Mouse (Mus musculus): ENCODE measurements around the gene Gtpbp2. TPM values are rescaled to one million over a fixed set of nuclear protein-coding genes. Genes with fewer than 3 reads are reported as not detected.

Gene Gtpbp2
- polyA plus RNA-seq, 1 experiment from 2014 or later: 29.9 TPM

DNA sequence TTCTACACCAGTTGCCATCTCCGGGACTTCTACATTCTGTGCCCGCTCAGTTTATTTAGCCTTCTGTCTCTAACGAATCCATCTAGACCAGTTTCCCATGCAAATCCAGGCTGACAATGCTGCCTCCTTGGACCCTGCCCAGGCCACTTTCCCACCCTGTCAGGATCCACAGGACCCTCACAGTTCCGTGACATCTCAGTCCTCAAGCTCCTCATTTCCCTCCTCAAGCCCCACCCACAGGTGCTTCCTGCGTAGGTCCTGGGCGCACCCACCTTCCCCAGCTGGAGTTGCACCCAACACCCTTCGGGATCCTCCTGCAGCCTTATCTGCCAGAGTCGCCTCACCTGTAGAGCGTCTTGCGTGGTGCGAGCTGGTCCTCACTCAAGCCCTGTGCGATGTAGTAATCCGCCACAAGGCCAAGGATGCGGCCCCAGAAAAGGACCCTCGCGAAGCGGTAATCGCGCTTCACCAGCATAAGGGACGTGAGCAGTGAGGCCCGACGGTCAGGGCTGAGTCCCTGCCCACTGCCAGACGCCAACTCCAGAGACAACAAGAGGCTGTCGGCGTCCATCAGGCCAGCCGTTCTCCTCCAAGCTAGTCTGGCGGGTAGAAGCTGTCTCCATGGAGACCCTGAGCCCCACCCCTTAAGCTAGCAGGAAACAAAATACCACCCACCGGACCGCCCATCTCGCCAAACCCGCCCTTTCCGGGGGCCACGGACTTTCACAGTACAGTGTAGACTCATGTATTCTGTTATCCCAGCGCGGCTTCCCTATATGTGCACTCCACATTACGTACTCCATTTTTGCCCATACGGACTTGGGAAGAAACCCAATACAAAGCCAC lies 17.0 kb upstream of the Gtpbp2 start, which contains the start of gene Rsph9:
Gene Rsph9, minus strand, starts transcription at position 639 of the 846 bp plus-strand sequence.
- H3K4me3 ChIP-seq (replicated peaks; ENCODE audit: low read length): peak within 1 kb of the TSS; percentile 39
- no peaks in the 10 kb centered on the region for H3K27me3 ChIP-seq (ENCODE audit: control insufficient read depth, insufficient read depth, low read length)
- peak within 1 kb of the TSS; percentile 65 for H3K4me2 ChIP-seq (replicated peaks)
- H3K9ac ChIP-seq: peak within 1 kb of the TSS; percentile 57
- peaks cover 5% of the 10 kb centered on the region; the same call in 1 of the 2 replicates for H3K4me1 ChIP-seq (replicated peaks; ENCODE audit: control insufficient read depth, insufficient read depth, low read length)
- no peaks in the 10 kb centered on the region for H3K9me3 ChIP-seq (ENCODE audit: control insufficient read depth, low read length)
- DNase-seq (ENCODE audit: low spot score) (peak; percentile 73), ATAC-seq (ENCODE audit: low FRiP score) (peak; percentile 94)
- H3K27ac ChIP-seq: 0 out of 2 replicates have a peak within 1 kb of the TSS, but pooled peaks have one; percentile 12
- 5% methylated on average over 37 of the region's 37 CpGs for WGBS
- peaks cover 32% of the 10 kb centered on the region for H3K36me3 ChIP-seq (replicated peaks; ENCODE audit: control insufficient read depth, insufficient read depth)

DNA sequence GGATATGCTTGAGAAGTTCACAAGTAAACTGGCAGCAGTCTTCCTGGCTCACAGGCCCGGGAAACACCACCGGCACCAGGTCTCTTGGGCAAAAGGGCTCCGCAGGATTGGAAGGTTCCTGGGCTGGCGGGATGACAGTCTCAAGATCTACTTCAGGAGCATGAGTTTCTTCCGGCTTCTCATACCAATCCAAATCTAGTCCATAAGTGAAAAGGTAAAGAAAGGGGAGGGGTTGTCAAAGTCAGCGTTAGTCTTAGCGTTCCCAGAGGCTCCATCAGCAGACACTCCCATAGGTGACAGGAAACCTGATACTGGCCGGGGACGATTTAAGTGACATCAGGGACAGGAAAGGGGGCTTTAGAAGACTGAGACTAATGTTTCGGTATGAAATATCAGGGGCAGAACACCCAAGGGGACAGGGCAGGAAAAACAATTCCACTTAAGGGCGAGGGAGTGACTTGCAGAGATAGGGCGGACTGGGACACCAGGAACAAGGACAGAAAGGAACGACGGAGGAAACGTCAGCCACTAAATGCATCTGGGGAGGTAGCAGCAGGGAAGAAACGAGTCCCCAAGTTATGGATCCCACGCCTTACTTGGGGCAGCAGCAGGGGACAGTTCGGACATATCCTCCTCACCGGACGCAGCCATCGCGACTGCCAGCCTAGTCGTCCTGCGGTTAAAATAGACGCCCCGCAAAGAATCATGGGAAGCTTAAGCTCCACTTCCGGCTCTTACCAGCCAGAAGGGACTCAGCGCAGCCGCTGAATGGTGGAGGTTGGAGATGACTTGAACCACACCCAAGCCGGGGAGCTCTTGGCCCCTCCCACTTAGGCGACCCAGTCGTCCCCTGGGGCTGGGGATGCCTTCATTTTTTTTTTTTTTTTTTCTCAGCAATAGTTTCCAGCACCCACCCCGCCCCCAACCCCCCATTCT lies 7.7 kb upstream of the Gtpbp2 start, which contains the start of gene Mad2l1bp:
Gene Mad2l1bp, minus strand, starts transcription at position 707 of the 936 bp plus-strand sequence.
- peak within 1 kb of the TSS; percentile 95 for H3K4me2 ChIP-seq (replicated peaks)
- DNase-seq (ENCODE audit: low spot score) (peak; percentile 82), ATAC-seq (ENCODE audit: low FRiP score) (peak; percentile 91)
- H3K4me1 ChIP-seq (replicated peaks; ENCODE audit: control insufficient read depth, insufficient read depth, low read length): peaks cover 8% of the 10 kb centered on the region
- H3K9me3 ChIP-seq (ENCODE audit: control insufficient read depth, low read length): no peaks in the 10 kb centered on the region
- peak within 1 kb of the TSS; percentile 57 for H3K4me3 ChIP-seq (replicated peaks; ENCODE audit: low read length)
- H3K9ac ChIP-seq: peak within 1 kb of the TSS; percentile 78
- peaks cover 9% of the 10 kb centered on the region for H3K36me3 ChIP-seq (replicated peaks; ENCODE audit: control insufficient read depth, insufficient read depth)
- H3K27me3 ChIP-seq (ENCODE audit: control insufficient read depth, insufficient read depth, low read length): no peaks in the 10 kb centered on the region
- H3K27ac ChIP-seq: peak within 1 kb of the TSS; percentile 44
- WGBS: 10% methylated on average over 33 of the region's 33 CpGs

DNA sequence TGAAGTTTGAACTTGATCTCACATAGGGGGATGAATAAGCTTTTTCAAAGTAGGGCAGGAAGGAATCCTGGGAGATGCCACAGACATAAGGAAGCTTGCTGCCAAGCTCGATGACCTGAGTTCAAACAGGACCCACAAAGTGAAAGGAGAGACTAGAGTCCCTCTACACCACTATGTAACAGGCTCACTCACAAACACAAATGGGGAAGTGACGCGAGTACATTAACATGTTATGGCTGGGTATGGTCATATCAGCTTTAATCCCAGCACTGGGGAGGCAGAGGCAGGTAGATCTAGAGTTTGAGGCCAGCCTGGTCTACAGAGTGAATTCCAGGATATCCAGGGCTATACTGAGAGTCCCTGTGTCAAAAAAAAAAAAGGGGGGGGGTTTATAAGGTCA lies 6.5 kb upstream of the Gtpbp2 start:
- no peak overlapping the region for H3K4me2 ChIP-seq (replicated peaks)

DNA sequence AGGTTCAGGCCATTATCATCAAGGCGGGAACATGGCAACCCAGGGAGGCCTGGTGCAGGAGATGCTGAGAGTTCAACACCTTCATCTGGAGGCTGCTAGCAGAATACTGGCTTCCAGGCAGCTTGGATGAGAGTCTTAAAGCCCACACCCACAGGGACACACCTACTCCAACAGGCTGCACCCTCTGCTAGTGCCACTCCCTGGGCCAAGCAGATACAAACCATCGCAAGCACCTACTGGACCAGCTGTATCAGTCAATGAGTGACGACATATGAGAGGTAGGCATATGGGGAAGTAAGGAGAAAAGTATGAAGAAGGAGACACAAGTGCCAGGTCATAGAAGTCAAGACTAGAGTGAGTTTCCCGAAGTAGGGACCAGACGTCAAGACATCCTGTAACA lies 4.2 kb upstream of the Gtpbp2 start:
- Histone ChIP-seq H3K9me3 (ENCODE audit: control insufficient read depth, low read length) (no peaks in the 10 kb centered on the region), H3K4me2 (replicated peaks) (no peak overlapping the region), H3K4me1 (replicated peaks; ENCODE audit: control insufficient read depth, insufficient read depth, low read length) (peaks cover 15% of the 10 kb centered on the region), H3K4me3 (replicated peaks; ENCODE audit: low read length) (no peak overlapping the region), H3K27ac (no peak overlapping the region), H3K9ac (no peak overlapping the region), H3K27me3 (ENCODE audit: control insufficient read depth, insufficient read depth, low read length) (no peaks in the 10 kb centered on the region), H3K36me3 (replicated peaks; ENCODE audit: control insufficient read depth, insufficient read depth) (no peaks in the 10 kb centered on the region)
- DNase-seq (ENCODE audit: low spot score): no peak
- WGBS: 91% methylated on average over 5 of the region's 5 CpGs
- ATAC-seq (ENCODE audit: low FRiP score): no peak

More for the DNA sequence above, 6.5 kb upstream of the Gtpbp2 start:
- no peak for ATAC-seq (ENCODE audit: low FRiP score)
- Histone ChIP-seq H3K27ac (no peak overlapping the region), H3K36me3 (replicated peaks; ENCODE audit: control insufficient read depth, insufficient read depth) (no peaks in the 10 kb centered on the region), H3K27me3 (ENCODE audit: control insufficient read depth, insufficient read depth, low read length) (no peaks in the 10 kb centered on the region), H3K4me3 (replicated peaks; ENCODE audit: low read length) (no peak overlapping the region), H3K9me3 (ENCODE audit: control insufficient read depth, low read length) (no peaks in the 10 kb centered on the region), H3K4me1 (replicated peaks; ENCODE audit: control insufficient read depth, insufficient read depth, low read length) (peaks cover 8% of the 10 kb centered on the region), H3K9ac (no peak overlapping the region)
- DNase-seq (ENCODE audit: low spot score): no peak
- 99% methylated on average over 3 of the region's 3 CpGs for WGBS

DNA sequence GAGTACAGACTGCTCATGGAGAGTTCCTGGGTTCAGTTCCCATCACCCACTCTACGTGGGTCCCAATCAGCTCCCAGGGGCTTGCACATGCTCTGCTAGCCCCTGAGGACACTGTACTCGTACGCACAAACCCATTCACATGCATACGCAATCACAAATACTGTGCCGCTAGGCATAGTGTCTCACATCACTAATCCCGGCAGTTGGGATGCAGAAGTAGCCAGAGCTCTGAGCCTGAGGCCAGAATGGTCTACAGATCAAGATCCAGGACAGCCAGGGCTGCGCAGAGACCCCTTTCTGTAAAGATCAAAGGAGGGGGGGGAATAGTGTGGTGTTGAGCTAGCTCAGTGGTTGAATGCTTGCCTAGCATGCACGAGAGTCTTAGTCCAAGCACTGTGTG lies 3.7 kb upstream of the Gtpbp2 start:
- no peak for ATAC-seq (ENCODE audit: low FRiP score)
- no peak overlapping the region for H3K27ac ChIP-seq
- no peak for DNase-seq (ENCODE audit: low spot score)
- no peaks in the 10 kb centered on the region for H3K27me3 ChIP-seq (ENCODE audit: control insufficient read depth, insufficient read depth, low read length)
- H3K4me1 ChIP-seq (replicated peaks; ENCODE audit: control insufficient read depth, insufficient read depth, low read length): peaks cover 20% of the 10 kb centered on the region
- WGBS: 90% methylated on average over 8 of the region's 8 CpGs
- H3K4me2 ChIP-seq (replicated peaks): no peak overlapping the region
- H3K36me3 ChIP-seq (replicated peaks; ENCODE audit: control insufficient read depth, insufficient read depth): no peaks in the 10 kb centered on the region
- H3K9me3 ChIP-seq (ENCODE audit: control insufficient read depth, low read length): no peaks in the 10 kb centered on the region
- H3K4me3 ChIP-seq (replicated peaks; ENCODE audit: low read length): no peak overlapping the region
- no peak overlapping the region for H3K9ac ChIP-seq

DNA sequence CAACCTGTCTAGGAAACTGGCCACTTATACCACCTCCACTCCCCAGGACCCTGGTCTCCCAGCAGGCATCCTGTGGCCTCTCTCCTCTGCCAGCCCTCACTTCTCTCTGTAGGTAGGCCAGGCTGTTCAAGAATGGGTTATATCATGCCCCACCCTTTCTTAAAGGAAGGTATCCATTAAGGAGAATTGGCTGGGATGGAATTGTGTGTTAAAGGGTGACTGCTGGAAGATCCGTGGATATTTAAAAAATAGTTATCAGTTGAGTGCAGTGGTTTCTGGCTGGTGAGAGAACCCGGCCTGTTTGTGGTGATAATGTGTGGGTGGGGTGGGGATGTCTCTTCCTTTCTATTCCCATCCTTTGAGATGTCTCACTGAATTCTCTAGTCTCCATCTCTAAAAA lies 1.6 kb upstream of the Gtpbp2 start:
- WGBS: 73% methylated on average over 2 of the region's 2 CpGs

DNA sequence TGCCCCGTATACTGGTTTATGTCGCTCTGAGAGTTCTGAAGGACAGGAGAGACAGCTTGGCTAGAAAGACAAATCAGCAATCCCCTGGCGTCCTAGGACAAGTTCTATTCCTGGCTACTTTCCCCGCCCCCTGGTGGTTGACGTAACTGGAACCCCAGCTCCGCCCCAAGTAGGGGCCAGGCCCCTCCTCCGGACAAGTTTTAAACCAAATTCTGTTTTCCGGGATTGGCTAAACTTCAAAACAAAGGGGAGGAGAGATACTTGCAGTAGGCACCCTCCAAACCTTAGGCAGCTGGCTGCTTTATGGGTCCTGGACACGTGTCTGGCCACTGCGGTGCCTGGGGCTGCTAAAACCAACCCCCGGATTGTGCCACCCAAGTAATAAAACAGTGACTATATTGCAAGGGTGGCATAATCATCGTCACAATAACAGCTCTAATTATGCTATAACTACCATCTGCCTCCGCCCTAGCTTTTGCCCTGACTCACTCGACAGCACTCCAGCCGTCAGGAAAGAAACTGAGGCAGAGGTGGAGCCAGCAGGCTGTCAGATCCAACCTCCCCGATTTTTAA lies 656 bp upstream of the Gtpbp2 start:
- Histone ChIP-seq H3K4me2 (replicated peaks) (peak overlapping the region; percentile 72), H3K4me3 (replicated peaks; ENCODE audit: low read length) (peak overlapping the region; percentile 73), H3K27me3 (ENCODE audit: control insufficient read depth, insufficient read depth, low read length) (no peaks in the 10 kb centered on the region), H3K27ac (peak overlapping the region; percentile 56), H3K9me3 (ENCODE audit: control insufficient read depth, low read length) (no peaks in the 10 kb centered on the region), H3K4me1 (replicated peaks; ENCODE audit: control insufficient read depth, insufficient read depth, low read length) (peaks cover 12% of the 10 kb centered on the region), H3K9ac (peak overlapping the region; percentile 45), H3K36me3 (replicated peaks; ENCODE audit: control insufficient read depth, insufficient read depth) (peaks cover 20% of the 10 kb centered on the region)
- WGBS: 0% methylated on average over 16 of the region's 16 CpGs
- peak; percentile 54 for ATAC-seq (ENCODE audit: low FRiP score)
- peak; percentile 79 for DNase-seq (ENCODE audit: low spot score)

More for the DNA sequence above, 1.6 kb upstream of the Gtpbp2 start:
- ATAC-seq (ENCODE audit: low FRiP score): no peak
- H3K27ac ChIP-seq: no peak overlapping the region
- H3K27me3 ChIP-seq (ENCODE audit: control insufficient read depth, insufficient read depth, low read length): no peaks in the 10 kb centered on the region
- H3K4me2 ChIP-seq (replicated peaks): peak overlapping the region; percentile 72; the same call in 1 of the 2 replicates
- DNase-seq (ENCODE audit: low spot score): no peak
- H3K9ac ChIP-seq: no peak overlapping the region
- H3K9me3 ChIP-seq (ENCODE audit: control insufficient read depth, low read length): no peaks in the 10 kb centered on the region
- H3K36me3 ChIP-seq (replicated peaks; ENCODE audit: control insufficient read depth, insufficient read depth): peaks cover 11% of the 10 kb centered on the region
- H3K4me1 ChIP-seq (replicated peaks; ENCODE audit: control insufficient read depth, insufficient read depth, low read length): peaks cover 12% of the 10 kb centered on the region
- H3K4me3 ChIP-seq (replicated peaks; ENCODE audit: low read length): no peak overlapping the region

DNA sequence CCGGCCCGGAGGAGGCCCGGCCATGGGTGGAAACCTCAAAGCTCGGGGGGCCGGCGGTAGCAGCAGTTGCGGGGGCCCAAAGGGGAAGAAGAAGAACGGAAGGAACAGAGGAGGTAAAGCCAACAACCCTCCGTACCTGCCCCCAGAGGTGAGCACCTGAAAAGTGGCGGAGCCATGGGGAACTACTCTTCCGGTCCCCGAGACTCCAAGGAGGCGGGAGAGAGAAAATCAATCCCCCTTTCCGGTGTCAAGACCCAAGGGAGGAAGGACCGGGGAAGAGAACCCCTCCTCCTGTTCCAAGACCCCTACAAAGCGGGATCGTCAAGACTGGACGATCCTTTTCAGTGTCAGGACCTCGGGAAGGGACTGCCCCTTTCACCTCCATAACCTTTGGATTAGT lies 347 bp downstream of the Gtpbp2 start:
- no peaks in the 10 kb centered on the region for H3K9me3 ChIP-seq (ENCODE audit: control insufficient read depth, low read length)
- peak overlapping the region; percentile 65 for H3K4me2 ChIP-seq (replicated peaks)
- under 1% methylated on average over 19 of the region's 19 CpGs for WGBS
- peak overlapping the region; percentile 74 for H3K9ac ChIP-seq
- ATAC-seq (ENCODE audit: low FRiP score) (peak; percentile 32), DNase-seq (ENCODE audit: low spot score) (peak; percentile 34)
- H3K27me3 ChIP-seq (ENCODE audit: control insufficient read depth, insufficient read depth, low read length): no peaks in the 10 kb centered on the region
- H3K27ac ChIP-seq: peak overlapping the region; percentile 52
- peak overlapping the region; percentile 73 for H3K4me3 ChIP-seq (replicated peaks; ENCODE audit: low read length)
- peaks cover 30% of the 10 kb centered on the region for H3K36me3 ChIP-seq (replicated peaks; ENCODE audit: control insufficient read depth, insufficient read depth)
- H3K4me1 ChIP-seq (replicated peaks; ENCODE audit: control insufficient read depth, insufficient read depth, low read length): peaks cover 12% of the 10 kb centered on the region
